Mouse (Mus musculus) urinary bladder, adult 18-20 months (tissue): ENCODE results near the gene Ptpn6.
A peak's percentile ranks its signal among the peaks of the same experiment; 100 is the strongest.

ENCODE experiments used
- DNase-seq, 2 experiments: peaks; one replicate each; pipeline ENCODE4 v3.0.0; 2022; ENCODE audit warnings: low spot score in 2 of 2, mixed read lengths in 2 of 2

Ptpn6 gene

GRCm38 (mm10) chr6:124729850-124730705 lies 8.4 kb downstream of the Ptpn6 start:
- no peak for DNase-seq

- DNase-seq, result no peak
These were observed 9.9 kb downstream of the Ptpn6 start for GRCm38 (mm10) chr6:124728621-124729020.

GRCm38 (mm10) chr6:124724472-124724871 lies 14.0 kb downstream of the Ptpn6 start:
- DNase-seq, result no peak

- DNase-seq, result no peak
These were observed 15.0 kb downstream of the Ptpn6 start for GRCm38 (mm10) chr6:124723541-124723940.

- no peak for DNase-seq
These were observed 15.5 kb downstream of the Ptpn6 start for GRCm38 (mm10) chr6:124722876-124723473.

- no peak for DNase-seq
These were observed 17.6 kb downstream of the Ptpn6 start for GRCm38 (mm10) chr6:124720904-124721303.

GRCm38 (mm10) chr6:124719354-124719978 lies 19.0 kb downstream of the Ptpn6 start:
- DNase-seq, result no peak

GRCm38 (mm10) chr6:124718703-124719102 lies 19.8 kb downstream of the Ptpn6 start:
- peak; percentile 74 to 78 for DNase-seq

GRCm38 (mm10) chr6:124717968-124718367 lies 20.5 kb downstream of the Ptpn6 start:
- no peak for DNase-seq

- no peak for DNase-seq
These were observed 21.5 kb downstream of the Ptpn6 start for GRCm38 (mm10) chr6:124716864-124717490.

- no peak for DNase-seq
These were observed 25.6 kb downstream of the Ptpn6 start for GRCm38 (mm10) chr6:124712918-124713317.

GRCm38 (mm10) chr6:124711824-124712782 lies 26.4 kb downstream of the Ptpn6 start, which contains the start of the genes Emg1 and Phb2:
Emg1 (minus strand) TSS chr6:124712178.
Phb2 (plus strand) TSS chr6:124712336.
- DNase-seq, result peak; percentile 96 to 97

- no peak for DNase-seq
These were observed 30.1 kb downstream of the Ptpn6 start for GRCm38 (mm10) chr6:124708289-124708889.

GRCm38 (mm10) chr6:124706061-124706627 lies 32.4 kb downstream of the Ptpn6 start:
- no peak for DNase-seq

GRCm38 (mm10) chr6:124704417-124704816 lies 34.1 kb downstream of the Ptpn6 start:
- no peak for DNase-seq

GRCm38 (mm10) chr6:124703789-124704188 lies 34.7 kb downstream of the Ptpn6 start:
- no peak for DNase-seq

GRCm38 (mm10) chr6:124702784-124703103 lies 35.8 kb downstream of the Ptpn6 start:
- no peak for DNase-seq

- no peak for DNase-seq
These were observed 36.3 kb downstream of the Ptpn6 start for GRCm38 (mm10) chr6:124702102-124702783.

GRCm38 (mm10) chr6:124701338-124701737 lies 37.2 kb downstream of the Ptpn6 start:
- DNase-seq, result no peak
